Mouse (Mus musculus) hematopoietic multipotent progenitor cell, adult 10-12 weeks (in vitro differentiated cells): Measurements from ENCODE around the gene Baiap3. TPM values are rescaled to one million over a fixed set of nuclear protein-coding genes. Genes with fewer than 3 reads are reported as not detected.

Experiments
- polyA plus RNA-seq: library from polyadenylated mRNA; stranded (reverse); fragments of >175 nt; gene quantifications from 2 replicates; pipeline ENCODE4 v1.2.3, GENCODE M21; 2012; ENCODE audit warnings: low replicate concordance

The Baiap3 gene
- polyA plus RNA-seq, result 0.90 and 3.3 TPM in 2 replicates

GRCm38 (mm10) chr17:25256140-25256754 is at the start of gene Baiap3:
Baiap3 (minus strand) TSS chr17:25256364.

GRCm38 (mm10) chr17:25298094-25298493 is 41.9 kb upstream of the Baiap3 start, which contains the start of gene Prss34:
Prss34 (plus strand) TSS chr17:25298394.

GRCm38 (mm10) chr17:25274571-25275346 is 18.6 kb upstream of the Baiap3 start, which contains the start of gene Ube2i:
Ube2i (minus strand) TSS chr17:25274622.

GRCm38 (mm10) chr17:25239695-25240636 is 16.2 kb downstream of the Baiap3 start, which contains the start of the genes Gnptg and Tsr3:
Gnptg (minus strand) TSS chr17:25240124.
Tsr3 (plus strand) TSS chr17:25240170.

Other genes with a start within 250 kb of the Baiap3 start
- gene Cramp1l, start 240.6 kb downstream of the Baiap3 start, polyA plus RNA-seq, result 13.8 and 42.6 TPM in 2 replicates
- gene Ift140, start 240.3 kb downstream of the Baiap3 start, polyA plus RNA-seq, result 12.6 and 17.0 TPM in 2 replicates
- gene Tmem204, start 172.8 kb downstream of the Baiap3 start, polyA plus RNA-seq, result 0.62 TPM in 1 of 2 replicates, not detected in the other
- 11.5 and 26.9 TPM in 2 replicates for gene Telo2, start 140.4 kb downstream of the Baiap3 start, polyA plus RNA-seq
- gene Ptx4, start 135.6 kb downstream of the Baiap3 start, polyA plus RNA-seq, result not detected in 2 replicates
- gene Clcn7, start 123.0 kb downstream of the Baiap3 start, polyA plus RNA-seq, result 26.3 and 36.9 TPM in 2 replicates
- not detected in 2 replicates for gene Ccdc154, start 93.9 kb downstream of the Baiap3 start, polyA plus RNA-seq
- not detected in 2 replicates for gene Gm38655, start 80.9 kb downstream of the Baiap3 start, polyA plus RNA-seq
- 19.1 and 36.7 TPM in 2 replicates for gene BC003965, start 71.8 kb downstream of the Baiap3 start, polyA plus RNA-seq
- gene Unkl, start 68.0 kb downstream of the Baiap3 start, polyA plus RNA-seq, result 79.2 and 79.9 TPM in 2 replicates
- 9.7 and 21.5 TPM in 2 replicates for gene Gnptg, start 16.2 kb downstream of the Baiap3 start, polyA plus RNA-seq
- 11.0 and 15.2 TPM in 2 replicates for gene Tsr3, start 16.2 kb downstream of the Baiap3 start, polyA plus RNA-seq
- gene Ube2i, start 18.3 kb upstream of the Baiap3 start, polyA plus RNA-seq, result 203 and 276 TPM in 2 replicates
- gene Prss34, start 42.0 kb upstream of the Baiap3 start, polyA plus RNA-seq, result 1.8 and 2.7 TPM in 2 replicates
- gene Prss28, start 52.3 kb upstream of the Baiap3 start, polyA plus RNA-seq, result not detected in 2 replicates
- 0.65 and 1.5 TPM in 2 replicates for gene Prss29, start 62.3 kb upstream of the Baiap3 start, polyA plus RNA-seq
- gene Tpsab1, start 89.2 kb upstream of the Baiap3 start, polyA plus RNA-seq, result 0.87 and 3.6 TPM in 2 replicates
- 2.0 and 20.1 TPM in 2 replicates for gene Tpsb2, start 109.9 kb upstream of the Baiap3 start, polyA plus RNA-seq
- 0.21 TPM in 1 of 2 replicates, not detected in the other for gene Tpsg1, start 112.9 kb upstream of the Baiap3 start, polyA plus RNA-seq
- 6.5 and 17.3 TPM in 2 replicates for gene Cacna1h, start 177.4 kb upstream of the Baiap3 start, polyA plus RNA-seq
- gene Tekt4, start 198.3 kb upstream of the Baiap3 start, polyA plus RNA-seq, result not detected in 2 replicates
- 0.12 TPM in 1 of 2 replicates, not detected in the other for gene Sstr5, start 240.9 kb upstream of the Baiap3 start, polyA plus RNA-seq